Mouse (Mus musculus) ovary, adult 18-20 months (tissue): ENCODE results near the gene Npvf.
A peak's percentile ranks its signal among the peaks of the same experiment; 100 is the strongest.

ENCODE experiments used
- DNase-seq: peaks from one replicate; pipeline ENCODE4 v3.0.0; 2022; ENCODE audit warnings: low spot score, mixed read lengths

Gene Npvf

DNA sequence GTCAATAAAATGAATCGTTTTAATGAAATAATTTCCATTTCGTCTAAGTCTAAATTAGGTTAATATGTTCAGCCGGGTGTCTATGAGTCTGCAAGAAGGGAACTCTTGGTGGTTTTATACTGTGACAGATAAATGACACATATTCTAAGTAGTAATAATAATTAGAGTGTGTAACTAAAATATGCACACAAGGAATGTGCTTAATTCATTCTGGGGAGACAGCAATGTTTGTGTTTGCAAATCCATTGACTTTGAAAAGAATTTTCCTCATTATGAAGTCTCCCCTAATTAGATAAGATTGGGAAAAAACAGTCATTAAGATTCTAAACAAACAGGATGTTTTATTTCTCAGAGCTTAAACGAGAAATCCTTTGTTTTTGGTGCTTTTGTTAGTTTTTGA is at the start of gene Npvf:
Gene Npvf, minus strand, starts transcription at position 84 of the 400 bp plus-strand sequence.
- no peak for DNase-seq

DNA sequence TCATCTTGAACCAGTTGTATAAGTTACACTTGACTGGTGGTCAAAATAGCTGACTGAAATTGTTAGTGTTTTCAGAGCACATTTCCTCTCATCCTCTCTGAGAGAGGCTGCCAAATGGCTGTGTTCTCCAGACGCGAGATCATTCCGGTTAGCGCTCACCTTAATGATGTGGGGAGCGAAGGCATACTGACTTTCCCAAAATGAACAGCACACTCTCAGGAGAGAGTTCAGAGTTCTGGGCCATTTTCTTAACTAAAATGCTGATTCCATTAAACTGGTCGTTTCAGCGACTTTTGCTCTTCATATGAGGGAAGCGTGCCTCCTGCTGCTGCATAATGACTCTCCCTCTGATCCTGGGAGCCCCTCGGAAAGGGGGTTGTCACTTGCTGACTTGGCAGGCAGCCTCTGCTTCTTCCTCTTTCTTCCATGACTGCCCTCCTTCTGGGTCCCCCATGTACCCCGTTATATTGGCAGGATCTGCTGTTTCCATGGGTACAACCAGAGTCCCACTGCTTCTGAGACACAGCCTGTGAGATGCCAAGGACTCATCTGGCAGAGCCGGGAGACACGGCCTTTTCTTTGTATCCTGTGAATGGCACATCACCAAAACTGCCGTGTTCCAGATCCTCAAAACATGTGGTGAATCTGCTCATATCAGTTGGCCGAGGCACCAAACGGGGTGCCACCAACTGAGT is 35.0 kb upstream of the Npvf start:
- DNase-seq: no peak

DNA sequence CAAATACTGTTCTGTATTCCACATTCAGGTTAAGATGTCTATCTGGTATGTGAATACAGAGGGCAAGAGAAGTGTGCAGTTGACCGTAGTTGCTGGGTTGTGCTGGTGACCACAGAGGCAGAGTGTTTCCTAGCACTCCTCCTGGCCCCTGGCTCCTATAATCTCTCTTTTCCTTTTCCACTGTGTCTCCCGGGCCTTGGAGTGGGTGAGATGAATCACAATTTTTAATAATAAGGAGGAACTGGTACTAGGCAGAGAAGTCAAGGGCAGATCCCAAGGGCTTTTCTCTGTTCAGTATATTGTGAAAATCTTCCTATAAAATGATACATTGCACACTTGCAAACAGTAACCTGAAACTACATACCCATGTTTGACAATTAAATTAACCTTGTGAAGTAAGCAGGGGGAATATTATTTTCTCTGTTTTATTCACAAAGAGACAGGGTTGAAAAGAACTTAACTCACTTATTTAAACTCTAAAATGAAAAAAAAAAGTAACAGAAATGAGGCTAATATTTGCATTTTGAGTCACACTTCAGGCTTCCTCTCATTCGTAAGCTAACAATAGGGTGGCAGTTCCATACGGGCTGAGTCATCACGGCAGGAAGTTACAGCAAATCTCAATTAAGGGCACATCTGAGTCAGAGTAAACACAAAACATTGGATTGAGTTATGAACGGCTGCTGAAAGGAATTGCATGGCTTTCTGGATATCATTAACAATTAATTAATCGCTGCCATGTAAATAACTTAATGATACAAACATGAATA is 30.6 kb upstream of the Npvf start:
- no peak for DNase-seq

DNA sequence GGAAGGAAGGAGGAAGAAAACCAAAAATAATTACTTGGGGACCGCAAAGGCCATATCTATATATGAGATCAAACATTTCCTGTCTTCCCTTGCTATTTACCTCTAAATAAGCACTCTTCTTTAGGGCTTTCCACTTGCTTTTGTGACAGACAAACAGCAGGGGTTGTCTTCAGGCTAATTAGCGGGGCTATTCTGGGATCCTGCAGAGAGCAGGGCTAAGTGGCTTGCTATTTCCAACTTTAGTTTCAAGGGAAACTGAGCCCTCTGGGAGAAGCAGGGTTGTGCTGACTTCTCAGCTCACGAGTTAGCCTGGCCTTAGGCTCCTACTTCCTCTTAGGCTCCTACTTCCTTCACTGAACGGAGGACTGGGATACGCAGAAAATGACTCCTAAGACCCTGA is 27.3 kb upstream of the Npvf start:
- no peak for DNase-seq

DNA sequence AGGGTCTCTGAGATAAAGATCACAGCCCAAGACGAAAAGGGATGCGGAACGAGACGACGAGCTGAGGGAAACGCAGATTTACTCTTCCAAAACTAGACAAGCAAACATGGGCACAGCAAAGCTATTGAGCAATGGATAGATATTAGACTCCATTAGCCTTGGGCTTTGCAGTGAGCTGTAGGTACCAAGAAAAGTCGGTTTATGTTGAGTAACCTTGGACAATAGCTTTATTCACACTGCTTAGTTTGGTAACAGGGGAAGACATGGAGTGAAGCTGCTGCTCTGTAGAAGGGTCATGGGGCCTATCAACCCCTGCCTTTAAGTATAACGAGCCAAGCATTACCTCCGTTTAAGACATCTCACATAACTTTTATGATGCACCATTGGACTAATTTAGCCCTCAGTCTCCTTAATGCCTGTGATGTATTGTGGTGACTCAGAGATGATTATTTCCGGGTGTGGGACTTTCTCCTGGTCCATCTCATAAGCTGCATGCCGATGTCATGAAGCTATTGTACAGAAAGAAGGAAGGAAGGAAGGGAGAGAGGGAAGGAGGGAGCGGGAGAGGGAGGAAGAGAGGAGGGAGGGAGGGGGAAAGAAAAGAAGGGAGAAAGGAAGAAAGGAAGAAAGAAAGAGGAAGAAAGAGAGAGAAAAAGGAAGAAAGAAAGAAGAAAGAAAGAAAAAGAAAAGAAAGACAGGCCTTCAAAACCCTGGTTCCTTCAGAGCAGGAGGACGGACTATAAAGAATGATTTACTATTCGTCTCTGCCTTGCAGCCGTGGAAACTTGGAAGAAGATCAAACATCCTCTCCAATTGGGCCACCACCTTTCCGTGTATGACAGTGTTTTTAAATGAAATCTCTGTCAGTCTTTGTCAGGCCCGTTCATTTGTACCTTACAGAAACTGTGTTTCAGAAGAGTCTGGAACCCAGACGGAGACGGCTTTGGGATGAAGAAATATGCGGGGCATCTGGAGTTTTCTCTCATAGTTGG is 26.3 kb upstream of the Npvf start:
- DNase-seq: no peak

DNA sequence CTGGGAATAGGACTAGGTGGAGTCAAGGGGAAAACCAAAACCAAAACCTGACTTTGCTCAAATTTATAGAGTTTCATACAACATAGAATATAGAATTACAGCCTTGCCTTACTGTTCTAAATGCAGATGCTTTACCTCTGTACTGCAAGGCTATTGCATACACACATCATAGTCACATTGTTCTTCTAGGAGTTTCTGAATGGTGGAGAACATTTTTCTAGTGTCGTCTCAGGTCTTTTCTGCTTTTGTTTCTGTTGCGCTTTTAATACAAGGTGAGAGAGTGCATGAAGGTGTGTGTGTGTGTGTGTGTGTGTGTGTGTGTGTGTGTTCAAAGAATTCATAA is 25.2 kb upstream of the Npvf start:
- DNase-seq: no peak

DNA sequence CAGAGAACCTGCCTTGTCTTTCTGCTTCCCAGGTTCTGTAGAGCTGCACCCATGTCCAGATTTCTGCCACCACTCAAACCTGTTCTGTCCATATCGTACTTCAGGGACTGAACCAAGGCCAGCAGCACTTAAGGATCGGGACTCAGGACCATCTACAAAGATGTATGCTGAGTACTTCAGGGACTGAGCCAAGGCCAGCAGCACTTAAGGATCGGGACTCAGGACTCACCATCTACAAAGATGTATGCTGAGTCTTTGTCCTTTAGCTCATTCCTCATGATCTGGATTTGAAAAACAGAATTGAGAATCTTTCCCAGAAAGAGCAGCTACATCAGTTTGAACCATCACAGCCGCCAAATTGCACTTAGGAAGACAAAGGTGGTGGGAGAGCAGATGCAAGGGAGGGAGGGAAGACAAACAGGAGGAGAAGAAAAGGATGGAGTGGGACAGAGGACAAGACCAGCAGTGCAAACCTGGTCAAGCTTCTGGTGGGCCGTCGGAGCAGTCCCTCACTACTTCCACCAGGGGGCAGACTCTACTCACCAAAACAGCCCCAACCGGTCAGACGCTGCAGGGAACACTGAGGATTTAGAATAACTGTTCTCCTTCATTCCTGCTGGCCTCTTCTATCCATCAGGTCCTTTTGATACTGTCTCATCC is 24.7 kb upstream of the Npvf start:
- peak; percentile 6 for DNase-seq

DNA sequence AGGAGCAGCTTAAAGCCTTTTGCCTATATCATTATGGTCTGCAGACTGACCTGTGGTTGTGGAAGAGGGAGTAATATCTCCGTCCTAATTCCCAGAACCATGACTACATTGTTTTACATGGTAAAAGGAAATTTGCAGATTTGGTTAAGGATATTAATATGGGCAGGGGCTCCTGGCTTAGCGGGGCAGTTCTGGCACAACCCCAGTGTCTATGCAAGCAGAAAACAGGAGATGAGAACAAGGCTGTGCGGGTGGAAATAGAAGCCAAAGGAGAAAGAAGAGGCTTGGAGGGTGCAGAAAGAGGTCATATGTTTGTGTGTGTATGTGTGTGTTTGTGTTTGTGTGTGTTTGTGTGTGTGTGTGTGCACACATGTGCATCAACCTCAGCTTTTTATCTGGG is 17.0 kb upstream of the Npvf start:
- DNase-seq: no peak

DNA sequence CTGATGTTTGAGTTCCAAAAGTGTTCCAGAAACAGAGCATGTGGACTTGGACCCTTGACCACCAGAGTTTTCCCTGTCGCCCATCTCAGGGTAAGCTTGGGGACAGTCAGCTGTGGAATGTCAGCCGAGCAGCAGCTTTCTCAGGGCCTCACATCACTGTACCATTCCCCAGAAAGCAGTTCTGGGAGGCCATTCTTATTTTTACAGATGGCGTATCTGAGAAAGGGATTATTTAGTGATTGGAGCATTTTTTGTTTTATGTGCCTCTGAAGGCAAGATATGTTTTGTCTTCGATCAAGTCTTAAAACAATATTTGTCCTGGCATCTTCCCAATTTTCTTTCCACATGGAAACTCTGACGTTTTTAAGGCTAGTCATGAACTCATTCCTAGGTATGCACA is 12.7 kb upstream of the Npvf start:
- DNase-seq: no peak

DNA sequence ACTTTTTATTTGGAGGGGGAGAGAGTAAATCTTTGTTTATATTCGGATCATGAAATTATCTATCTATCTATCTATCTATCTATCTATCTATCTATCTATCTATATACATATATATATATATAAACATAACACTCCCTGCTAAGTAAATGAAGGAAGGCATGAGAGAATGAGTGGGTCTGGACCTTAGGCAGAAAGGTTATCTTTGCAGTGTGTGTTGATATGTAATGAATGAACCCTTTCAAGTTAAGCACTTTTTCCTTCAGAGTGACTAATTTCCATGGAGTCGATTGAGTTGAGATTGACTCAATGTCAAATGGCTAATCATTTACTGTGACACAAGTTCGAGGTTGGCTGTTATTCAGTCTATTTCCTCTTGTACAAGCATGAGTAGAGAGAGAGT is 10.8 kb upstream of the Npvf start:
- no peak for DNase-seq

DNA sequence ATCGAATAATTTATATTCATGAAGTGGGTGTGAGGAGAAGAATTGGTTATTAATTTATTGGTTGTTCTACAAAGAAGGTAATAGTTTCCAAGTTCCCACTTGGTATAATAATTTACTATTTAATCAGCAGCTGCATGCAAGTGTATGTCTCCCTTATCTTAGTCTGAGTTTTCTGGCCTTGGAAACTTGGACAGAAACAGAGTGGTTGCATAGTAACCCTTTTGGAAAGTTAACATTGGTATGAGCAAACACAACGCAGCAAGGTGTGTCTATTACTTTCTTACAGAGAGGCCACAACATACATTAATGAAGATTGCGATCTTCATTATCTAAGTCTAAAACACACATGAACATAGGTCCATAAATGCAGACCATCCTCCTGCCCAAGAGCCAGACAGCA is 10.0 kb upstream of the Npvf start:
- DNase-seq: no peak

DNA sequence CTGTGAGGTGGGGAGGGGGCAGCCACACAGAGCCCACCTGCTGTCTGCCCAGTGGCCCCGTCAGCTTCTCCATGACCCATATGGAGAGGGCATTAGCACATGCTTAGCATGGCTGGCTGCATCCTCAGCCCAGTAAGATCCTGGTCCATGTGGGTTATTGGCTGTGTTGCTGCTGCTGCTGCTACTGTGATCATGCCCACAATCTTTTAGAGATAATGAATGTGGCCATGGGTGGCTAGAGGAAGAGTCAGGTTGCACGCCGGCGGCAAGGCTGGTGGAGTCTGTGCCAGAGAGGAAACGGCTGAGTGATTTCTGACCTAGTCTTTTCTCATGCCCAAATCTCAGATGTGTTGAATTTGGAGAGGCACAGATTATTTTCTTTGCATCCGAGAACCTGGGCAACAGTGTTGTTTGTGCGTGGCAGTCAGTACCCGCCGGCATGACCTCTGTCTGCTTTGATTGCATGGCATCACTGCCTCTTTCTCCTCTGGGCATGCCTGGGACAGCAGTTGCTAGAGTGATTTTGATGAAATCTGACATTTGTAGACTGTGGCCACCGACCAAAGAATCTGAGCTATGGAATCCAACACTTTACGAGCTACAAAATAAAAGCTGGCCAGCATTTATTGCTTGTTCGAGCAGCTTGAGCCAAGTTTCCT is 8.8 kb upstream of the Npvf start:
- no peak for DNase-seq

DNA sequence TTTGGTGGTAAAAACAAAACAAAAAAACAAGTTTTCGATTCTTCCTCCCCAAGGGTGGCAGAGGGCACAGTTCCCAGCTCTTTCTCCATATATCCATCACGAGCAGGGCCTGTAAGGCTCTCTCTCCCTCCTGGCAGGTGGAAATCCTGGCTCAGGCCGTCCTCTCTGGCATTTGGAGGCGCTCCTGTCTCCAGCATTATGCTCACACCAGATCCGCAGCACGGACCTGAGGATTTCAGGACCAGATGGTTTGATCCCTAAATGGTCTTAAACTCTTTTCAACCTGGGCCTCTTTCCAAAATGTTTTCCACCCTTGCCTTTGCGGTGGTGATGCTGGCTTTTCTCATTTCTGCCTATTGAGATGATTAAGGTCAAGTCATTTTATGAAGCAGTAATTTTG is 7.5 kb upstream of the Npvf start:
- DNase-seq: no peak

DNA sequence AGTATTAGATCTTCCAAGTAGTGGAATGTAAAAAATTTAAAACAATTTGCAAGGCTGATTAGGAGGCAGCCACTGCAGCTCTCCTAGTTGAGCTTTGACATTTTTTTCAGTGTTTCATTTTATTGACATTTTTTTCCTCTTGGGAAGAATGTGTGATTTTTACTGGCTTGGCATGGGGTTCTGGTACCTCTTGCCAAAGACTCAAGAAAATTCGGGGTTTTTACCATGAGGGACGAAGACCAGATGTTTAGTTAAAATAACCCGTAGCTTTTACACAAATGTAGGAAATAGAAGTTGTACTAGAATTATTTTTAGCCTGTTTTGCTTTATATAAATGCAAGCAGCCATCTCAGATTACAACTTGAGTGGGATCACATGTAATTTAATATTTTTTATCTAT is 4.2 kb upstream of the Npvf start:
- no peak for DNase-seq

DNA sequence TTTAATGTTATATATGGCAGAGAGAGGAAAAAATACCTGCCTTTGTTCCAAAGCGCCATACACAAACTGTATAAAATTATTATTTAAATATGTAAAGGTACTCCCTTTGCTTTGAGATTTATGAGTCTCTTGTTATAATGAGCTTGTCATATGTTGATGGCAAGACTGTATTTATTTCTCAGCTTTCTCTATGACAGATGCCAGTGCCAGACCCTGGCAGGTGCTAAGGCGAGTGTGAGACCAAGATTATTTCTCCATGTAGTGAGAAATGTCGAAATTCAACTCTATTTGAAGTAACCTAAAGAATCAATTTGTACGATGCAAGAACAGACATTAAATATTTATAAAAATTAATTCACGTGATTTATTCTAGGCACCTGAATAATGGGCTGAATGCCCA is 3.8 kb upstream of the Npvf start:
- DNase-seq: no peak

DNA sequence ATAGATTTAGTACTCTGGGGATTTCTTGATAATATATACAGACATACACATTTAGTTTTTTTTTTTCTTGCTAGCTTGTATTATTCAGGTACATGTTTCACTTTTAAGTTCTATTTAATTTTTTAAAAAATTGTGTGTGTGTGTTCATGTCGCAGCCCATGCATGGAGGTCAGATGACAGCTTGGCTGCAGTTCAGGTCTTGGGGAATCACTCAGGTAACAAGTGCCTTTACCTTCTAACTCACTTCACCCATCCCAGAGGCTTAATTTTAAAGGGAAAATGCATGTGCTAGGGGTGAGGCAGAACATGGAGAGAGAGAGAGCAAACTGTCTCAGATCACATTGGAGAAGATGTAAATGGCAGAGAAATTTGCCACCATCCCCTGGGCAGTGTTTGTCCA is 2.2 kb upstream of the Npvf start:
- DNase-seq: no peak

DNA sequence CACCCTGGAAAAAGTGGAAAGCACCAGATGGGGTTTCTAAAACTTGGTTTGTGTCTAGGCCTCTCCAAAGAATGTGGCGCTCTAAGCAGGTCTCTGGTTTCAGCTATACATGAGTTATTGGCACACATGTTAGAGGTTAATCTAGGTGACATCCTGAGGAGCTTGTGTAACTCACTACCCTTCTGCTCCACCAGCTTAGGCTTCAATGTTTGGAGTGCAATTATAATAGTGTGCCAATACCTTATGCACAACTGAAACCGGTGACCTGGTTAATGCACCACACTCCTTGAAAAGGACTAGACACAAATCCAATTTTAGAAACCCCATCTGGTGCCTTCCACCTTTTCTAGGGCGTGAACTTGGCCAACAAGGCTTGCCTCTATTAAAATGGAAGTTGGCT is 1.7 kb upstream of the Npvf start:
- no peak for DNase-seq

DNA sequence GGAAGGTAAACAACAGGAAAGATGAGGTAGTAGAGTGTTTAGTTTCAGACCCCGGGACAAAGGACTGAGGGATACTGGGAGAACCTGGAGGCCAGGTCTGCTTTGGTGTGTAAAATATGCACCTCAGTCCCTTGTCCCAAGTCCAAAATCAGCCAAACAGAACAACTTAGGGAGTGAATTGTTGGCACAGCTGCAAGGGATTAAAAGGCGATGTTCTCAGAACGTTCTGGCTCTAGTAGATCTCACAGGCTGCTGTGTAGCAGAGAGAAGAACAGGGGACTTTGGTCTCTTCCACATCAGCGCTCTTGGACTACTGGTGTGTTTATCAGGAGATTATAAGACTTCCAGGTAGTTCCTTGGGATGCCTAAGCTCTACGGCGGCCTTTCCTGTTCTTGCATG is 6.6 kb downstream of the Npvf start:
- DNase-seq: no peak

DNA sequence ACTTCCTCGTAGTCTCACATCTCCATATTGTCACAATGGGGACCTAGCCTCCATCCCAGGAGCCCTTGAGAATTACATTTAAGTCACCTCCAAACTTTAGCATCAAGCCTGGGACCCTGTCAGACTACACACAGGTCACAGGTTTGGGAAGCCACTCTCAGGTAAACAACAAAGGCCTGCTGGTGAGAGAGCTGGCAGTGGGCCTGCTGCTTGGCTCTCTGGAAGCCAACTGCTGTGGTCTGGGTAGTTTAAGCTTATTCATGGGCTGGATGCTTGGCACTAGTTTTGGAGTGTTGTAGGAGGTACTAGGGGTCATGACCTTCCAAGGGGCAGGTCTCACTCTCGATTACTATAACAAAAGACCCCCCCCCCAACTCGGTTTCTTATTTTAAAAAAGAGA is 7.6 kb downstream of the Npvf start:
- DNase-seq: no peak

DNA sequence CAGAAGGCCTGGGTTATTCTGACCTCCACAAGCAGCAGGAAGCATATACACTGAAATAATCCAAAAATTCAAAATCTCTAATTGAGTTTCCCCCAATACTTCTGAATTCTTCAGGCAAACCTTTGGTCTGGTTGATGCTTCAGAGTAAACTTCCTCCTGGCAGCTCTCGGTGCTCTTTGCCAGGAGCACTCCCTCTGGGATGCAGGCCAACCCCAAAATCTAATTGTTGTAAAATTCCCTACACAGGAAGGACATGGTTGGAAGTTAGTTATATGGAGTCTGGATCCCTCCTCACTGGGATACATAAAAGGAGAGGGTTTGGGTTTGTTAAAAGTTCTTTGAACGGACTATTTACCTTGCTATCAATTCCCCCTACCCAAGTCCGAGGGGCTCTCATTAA is 9.5 kb downstream of the Npvf start:
- no peak for DNase-seq

DNA sequence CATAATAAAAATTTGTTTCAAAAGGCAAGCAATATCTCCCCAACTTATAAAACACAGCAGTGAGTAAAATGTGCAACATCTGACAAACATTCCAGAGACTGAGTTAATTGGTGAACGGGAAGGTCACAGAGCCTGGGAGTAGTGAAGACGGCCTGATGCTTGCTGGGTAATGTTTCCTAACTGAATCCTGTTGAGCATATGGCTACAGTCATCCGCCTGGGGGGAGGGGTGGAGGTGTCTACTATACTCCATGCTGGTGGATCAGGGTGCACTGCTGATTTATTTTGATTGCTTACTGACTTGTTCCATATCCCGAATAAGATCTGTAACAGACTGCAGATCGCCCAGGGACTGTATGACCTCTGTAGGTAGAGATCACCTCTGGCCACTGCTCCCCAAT is 12.3 kb downstream of the Npvf start:
- DNase-seq: no peak

DNA sequence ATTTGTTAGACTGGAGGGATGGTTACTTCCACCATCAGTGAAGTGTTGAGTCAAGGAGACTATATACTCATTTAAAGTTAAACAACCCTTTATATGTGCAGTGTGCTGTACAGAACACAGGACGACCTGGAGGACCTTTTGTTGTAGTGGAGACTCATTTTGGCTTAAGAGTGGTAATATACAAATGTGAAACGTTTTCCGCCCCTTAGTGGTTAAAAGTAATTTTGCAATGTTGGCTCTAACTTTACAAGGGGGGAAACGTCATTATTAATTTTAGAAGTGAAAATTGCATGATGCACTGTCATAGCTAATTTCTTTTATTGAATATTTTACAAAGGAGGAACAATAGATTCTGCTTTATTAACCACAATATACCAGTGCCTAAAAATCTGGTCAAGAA is 13.9 kb downstream of the Npvf start:
- no peak for DNase-seq
